Mouse (Mus musculus) E14TG2a.4 (cell line): Measurements from ENCODE around the gene Cryba1.

Source experiments
- H3K27me3 ChIP-seq: 2 replicates; pipeline ENCODE4 v1.6.1; 2014; ENCODE audit warnings: low read length, control low read depth; ENCODE audit not compliant: insufficient read depth
- H3K36me3 ChIP-seq: 2 replicates; pipeline ENCODE4 v1.6.1; 2014; ENCODE audit warnings: low read length, control low read depth; ENCODE audit not compliant: insufficient read depth
- H3K4me1 ChIP-seq: replicated peaks from 2 replicates; pipeline ENCODE4 v1.6.1; 2014; ENCODE audit warnings: low read depth, low read length, control low read depth
- H3K4me3 ChIP-seq: replicated peaks from 2 replicates; pipeline ENCODE4 v1.5.1; 2014; ENCODE audit warnings: mild to moderate bottlenecking, low read length
- H3K9me3 ChIP-seq: 2 replicates; pipeline ENCODE4 v1.6.1; 2014; ENCODE audit warnings: low read length, control low read depth
- CTCF ChIP-seq: conservative IDR thresholded peaks from 2 replicates; pipeline ENCODE4 v1.5.1; 2014; ENCODE audit warnings: low read length
- NANOG ChIP-seq: IDR thresholded peaks from 2 replicates; pipeline ENCODE4 v1.6.1; 2014; ENCODE audit warnings: borderline replicate concordance, low read length, mixed read lengths
- POU5F1 ChIP-seq: IDR thresholded peaks from 2 replicates; pipeline ENCODE4 v1.6.1; 2014; ENCODE audit warnings: low read length, borderline replicate concordance

Cryba1 gene

GRCm38 (mm10) chr11:77737289-77737688, 12.2 kb upstream of the Cryba1 start:
- H3K4me1 ChIP-seq: peaks cover 40% of the 10 kb centered on the region
- TF ChIP-seq CTCF (peak; percentile 85), POU5F1 (no peak)
- no peak overlapping the region for H3K4me3 ChIP-seq
- no peaks in the 10 kb centered on the region for H3K27me3 ChIP-seq
- no peaks in the 10 kb centered on the region for H3K36me3 ChIP-seq
- H3K9me3 ChIP-seq: no peaks in the 10 kb centered on the region

- peaks cover 3% of the 10 kb centered on the region; the same call in 1 of the 2 replicates for H3K27me3 ChIP-seq
- H3K9me3 ChIP-seq: no peaks in the 10 kb centered on the region
- H3K4me3 ChIP-seq: no peak overlapping the region
- peaks cover 17% of the 10 kb centered on the region for H3K4me1 ChIP-seq
- TF ChIP-seq NANOG (no peak), CTCF (no peak), POU5F1 (no peak)
- H3K36me3 ChIP-seq: no peaks in the 10 kb centered on the region
These were observed 3.5 kb upstream of the Cryba1 start for GRCm38 (mm10) chr11:77728587-77728986.

DNA sequence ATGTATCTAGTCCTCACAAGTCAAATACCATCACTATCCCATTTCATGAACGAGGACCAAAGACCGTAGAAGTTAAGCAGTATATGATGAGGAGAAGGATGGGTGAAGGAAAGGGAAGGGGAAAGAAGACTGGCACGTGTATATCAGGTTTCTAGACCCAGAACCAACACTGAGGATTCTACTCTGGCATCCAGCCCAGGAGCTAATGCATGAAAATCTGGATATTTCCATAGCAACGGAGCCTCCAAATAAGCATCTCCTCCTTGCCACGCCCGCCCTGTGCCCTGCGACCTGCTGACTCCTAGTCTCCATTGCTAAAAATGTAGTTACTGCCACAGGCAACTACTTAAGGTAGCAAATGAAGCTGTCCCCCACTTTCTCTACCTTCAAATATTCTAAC, 317 bp downstream of the Cryba1 start:
- H3K36me3 ChIP-seq: 0 out of 2 replicates have a peak, but pooled peaks cover 3% of the 10 kb centered on the region
- H3K9me3 ChIP-seq: no peaks in the 10 kb centered on the region
- no peak overlapping the region for H3K4me3 ChIP-seq
- no peak for TF ChIP-seq CTCF
- no peak for TF ChIP-seq POU5F1
- no peak for TF ChIP-seq NANOG
- no peaks in the 10 kb centered on the region for H3K27me3 ChIP-seq
- peaks cover 17% of the 10 kb centered on the region for H3K4me1 ChIP-seq

DNA sequence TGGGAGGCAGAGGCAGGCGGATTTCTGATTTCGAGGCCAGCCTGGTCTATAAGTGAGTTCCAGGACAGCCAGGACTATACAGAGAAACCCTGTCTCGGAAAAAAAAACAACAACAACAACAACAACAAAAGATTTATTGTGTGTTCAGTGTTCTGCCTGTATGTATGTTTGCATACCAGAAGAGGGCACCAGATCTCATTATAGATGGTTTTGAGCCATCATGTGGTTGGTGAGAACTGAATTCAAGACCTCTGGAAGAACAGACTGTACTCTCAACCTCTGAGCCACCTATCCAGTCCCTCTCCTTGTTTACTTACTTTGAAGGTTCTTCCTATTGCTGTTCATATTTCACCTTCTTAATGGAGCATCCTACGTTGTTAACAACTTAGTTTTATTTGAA, 3.7 kb downstream of the Cryba1 start:
- no peaks in the 10 kb centered on the region for H3K9me3 ChIP-seq
- peaks cover 17% of the 10 kb centered on the region for H3K4me1 ChIP-seq
- H3K4me3 ChIP-seq: no peak overlapping the region
- H3K27me3 ChIP-seq: no peaks in the 10 kb centered on the region
- peaks cover 32% of the 10 kb centered on the region for H3K36me3 ChIP-seq
- no peak for TF ChIP-seq NANOG
- TF ChIP-seq POU5F1: no peak
- TF ChIP-seq CTCF: peak; percentile 27

- H3K27me3 ChIP-seq: no peaks in the 10 kb centered on the region
- H3K9me3 ChIP-seq: no peaks in the 10 kb centered on the region
- TF ChIP-seq CTCF: no peak
- TF ChIP-seq POU5F1: no peak
- TF ChIP-seq NANOG: no peak
- H3K36me3 ChIP-seq: peaks cover 51% of the 10 kb centered on the region
- peaks cover 13% of the 10 kb centered on the region; the same call in 1 of the 2 replicates for H3K4me1 ChIP-seq
- no peak overlapping the region for H3K4me3 ChIP-seq
These were observed 6.0 kb downstream of the Cryba1 start for GRCm38 (mm10) chr11:77719055-77719454.

GRCm38 (mm10) chr11:77713736-77714135, 11.3 kb downstream of the Cryba1 start:
- TF ChIP-seq CTCF: no peak
- no peak for TF ChIP-seq NANOG
- no peak for TF ChIP-seq POU5F1
- no peak overlapping the region for H3K4me3 ChIP-seq
- H3K9me3 ChIP-seq: no peaks in the 10 kb centered on the region
- peaks cover 89% of the 10 kb centered on the region for H3K36me3 ChIP-seq
- H3K27me3 ChIP-seq: no peaks in the 10 kb centered on the region
- H3K4me1 ChIP-seq: peaks cover 34% of the 10 kb centered on the region

DNA sequence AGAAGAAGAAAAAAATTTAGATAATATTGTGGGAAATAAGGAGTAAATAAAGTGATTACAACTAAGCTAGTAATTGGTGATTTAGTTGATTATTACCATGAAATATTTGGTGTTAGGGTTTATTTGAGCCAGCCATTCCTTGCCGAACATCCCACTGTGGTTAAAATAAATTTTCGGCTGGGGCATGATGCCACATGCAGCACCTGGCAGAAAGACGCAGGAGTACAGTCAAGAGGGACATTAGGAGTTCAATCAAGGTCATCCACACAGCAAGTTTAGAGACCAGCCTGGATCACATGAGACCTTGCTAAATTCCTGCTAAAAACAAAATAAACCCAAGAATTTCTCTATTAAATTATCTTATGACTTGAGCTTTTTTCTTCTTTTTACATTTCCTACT, 16.0 kb downstream of the Cryba1 start:
- no peaks in the 10 kb centered on the region for H3K9me3 ChIP-seq
- peaks cover 56% of the 10 kb centered on the region for H3K4me1 ChIP-seq
- peaks cover 95% of the 10 kb centered on the region for H3K36me3 ChIP-seq
- H3K4me3 ChIP-seq: no peak overlapping the region
- no peaks in the 10 kb centered on the region for H3K27me3 ChIP-seq
- no peak for TF ChIP-seq NANOG
- no peak for TF ChIP-seq CTCF
- no peak for TF ChIP-seq POU5F1

- Histone ChIP-seq H3K4me3 (no peak overlapping the region), H3K27me3 (no peaks in the 10 kb centered on the region), H3K9me3 (no peaks in the 10 kb centered on the region), H3K4me1 (peaks cover 76% of the 10 kb centered on the region), H3K36me3 (peaks cover 97% of the 10 kb centered on the region)
- TF ChIP-seq POU5F1 (no peak), NANOG (no peak), CTCF (no peak)
These were observed 19.2 kb downstream of the Cryba1 start for GRCm38 (mm10) chr11:77705920-77706319.

DNA sequence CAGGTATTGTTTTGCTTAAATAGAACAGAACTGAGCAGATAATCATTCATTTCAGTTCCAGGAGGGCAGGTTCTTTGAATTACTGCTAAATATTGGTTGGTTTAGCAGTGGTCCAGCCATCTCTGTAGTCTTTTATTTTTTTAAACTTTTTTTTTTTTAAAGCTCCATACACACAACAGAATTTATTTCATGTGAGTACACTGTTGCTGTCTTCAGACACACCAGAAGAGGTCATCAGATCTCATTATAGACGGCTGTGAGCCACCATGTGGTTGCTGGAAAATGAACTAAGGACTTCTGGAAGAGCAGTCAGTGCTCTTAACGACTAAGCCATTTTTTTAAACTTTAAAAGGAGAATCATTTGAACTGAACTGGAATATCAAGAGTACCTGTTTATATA, 27.9 kb downstream of the Cryba1 start:
- TF ChIP-seq CTCF: no peak
- TF ChIP-seq POU5F1: no peak
- no peak for TF ChIP-seq NANOG
- Histone ChIP-seq H3K9me3 (no peaks in the 10 kb centered on the region), H3K36me3 (peaks cover 95% of the 10 kb centered on the region), H3K4me3 (no peak overlapping the region), H3K4me1 (peaks cover 84% of the 10 kb centered on the region), H3K27me3 (no peaks in the 10 kb centered on the region)

DNA sequence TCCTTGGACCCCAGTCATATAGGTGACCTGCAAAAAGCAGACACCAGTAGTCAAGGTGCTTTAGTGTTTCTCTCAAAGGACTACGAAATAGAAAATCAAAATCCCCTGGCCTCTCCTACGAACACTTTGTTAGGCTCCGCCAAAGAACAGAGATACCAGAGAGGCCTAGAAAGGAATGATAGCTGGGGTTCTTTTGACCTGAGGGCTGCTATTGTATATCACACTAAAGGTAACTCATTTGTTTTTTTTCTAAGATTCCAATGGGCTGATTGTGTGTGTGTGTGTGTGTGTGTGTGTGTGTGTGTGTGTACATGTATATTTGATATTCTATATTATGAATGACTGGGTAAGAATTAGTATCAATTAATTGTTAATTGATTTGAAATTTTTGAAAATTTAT, 32.1 kb downstream of the Cryba1 start:
- TF ChIP-seq POU5F1: no peak
- no peak for TF ChIP-seq NANOG
- no peak for TF ChIP-seq CTCF

More for the DNA sequence above, 32.1 kb downstream of the Cryba1 start:
- peak overlapping the region; percentile 59 for H3K4me3 ChIP-seq
- peaks cover 83% of the 10 kb centered on the region for H3K4me1 ChIP-seq
- no peaks in the 10 kb centered on the region for H3K9me3 ChIP-seq
- H3K27me3 ChIP-seq: no peaks in the 10 kb centered on the region
- peaks cover 95% of the 10 kb centered on the region for H3K36me3 ChIP-seq
